Mouse (Mus musculus): ENCODE measurements around the gene Dlgap4.

GRCm38 (mm10) chr2:156801045-156801444 lies 187.5 kb downstream of the Dlgap4 start:
- no peak for TF ChIP-seq CTCF (IDR thresholded peaks at IDR 0.05; ENCODE audit: control insufficient read depth, insufficient read depth, low read length)
- TF ChIP-seq POLR2A (IDR thresholded peaks at IDR 0.05; ENCODE audit: borderline replicate concordance, control insufficient read depth, low read depth, low read length), result no peak

All from bone marrow, adult 2 months (tissue).